Mouse (Mus musculus) stomach, postnatal 0 days (tissue): Measurements from ENCODE around the gene Apbb1ip.

Experiments
- CTCF ChIP-seq: IDR thresholded peaks from 2 replicates; pipeline ENCODE4 v1.5.1; 2016; ENCODE audit warnings: antibody characterized with exemption, low read depth, mild to moderate bottlenecking, moderate library complexity
- EP300 ChIP-seq: optimal IDR thresholded peaks from 2 replicates; pipeline ENCODE3; 2016; ENCODE audit warnings: antibody characterized with exemption

DNA sequence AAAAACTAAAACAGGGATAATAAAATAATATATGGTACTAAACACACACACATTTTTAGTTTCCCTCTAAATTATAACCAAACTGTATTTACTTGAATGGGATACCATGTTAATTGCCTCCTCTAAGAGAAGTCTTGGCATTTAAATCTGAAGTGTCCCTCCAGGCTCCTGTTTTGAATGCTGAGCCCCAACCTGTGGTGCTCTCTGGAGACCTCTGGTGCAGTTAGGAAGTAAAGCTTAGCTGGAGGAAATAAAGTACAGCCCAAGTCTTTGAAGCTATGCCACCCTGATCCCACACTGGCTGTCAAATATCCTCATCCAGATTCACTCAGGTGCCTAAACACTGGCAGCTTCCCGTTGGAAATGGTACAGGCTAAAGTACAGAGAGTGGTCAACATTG, 10.9 kb downstream of the Apbb1ip start:
- TF ChIP-seq EP300 (no peak), CTCF (no peak)
